Mouse (Mus musculus): ENCODE results near the gene Tex21. TPM values are rescaled to one million over a fixed set of nuclear protein-coding genes. Genes with fewer than 3 reads are reported as not detected.
"Not testable (repeated sequence)": the region's sequence is repeated elsewhere in the genome, so short reads cannot be mapped to it uniquely, and the experiment has no call there.

Tex21 gene
- polyA plus RNA-seq, 1 experiment, result 0.05 TPM

DNA sequence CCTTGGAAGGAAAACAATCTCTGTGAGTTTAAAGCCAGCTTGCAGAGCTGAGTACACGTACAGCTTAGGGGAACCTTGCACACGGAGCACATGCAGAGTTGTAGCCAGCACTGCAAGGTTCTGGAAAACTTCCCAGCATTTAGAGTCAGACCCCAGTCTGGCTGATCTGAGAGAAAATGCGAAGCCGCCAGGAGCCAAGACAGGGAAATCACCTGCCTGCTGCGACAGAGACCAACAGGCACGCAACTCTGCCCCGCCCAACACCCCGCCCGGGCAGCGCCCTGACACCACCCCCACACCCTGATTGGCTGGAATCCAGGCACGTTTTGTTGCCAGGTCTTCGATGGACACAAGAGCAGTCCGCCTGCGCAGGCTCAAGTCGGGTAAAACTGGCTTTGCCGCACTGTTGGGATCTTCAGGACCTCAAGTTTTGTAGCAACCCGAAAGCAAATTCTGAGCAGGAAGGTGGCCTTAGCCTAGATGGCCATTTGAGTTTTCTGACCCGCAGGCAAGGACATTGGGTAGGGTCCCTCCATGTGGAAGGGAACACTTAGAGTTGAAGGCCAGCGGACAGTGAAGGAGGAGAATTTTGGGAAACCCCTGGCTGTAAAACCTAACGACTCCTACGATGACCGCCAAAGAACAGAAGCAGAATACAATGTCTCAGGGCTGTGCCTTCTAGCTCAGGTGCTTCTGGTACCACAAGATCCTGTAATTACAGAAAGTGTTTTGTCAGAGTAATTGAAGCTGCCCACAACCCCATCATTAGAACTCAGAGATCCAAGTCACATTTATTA lies 50.4 kb downstream of the Tex21 start:
- peak; percentile 86 for DNase-seq (ENCODE audit: low read depth)

DNA sequence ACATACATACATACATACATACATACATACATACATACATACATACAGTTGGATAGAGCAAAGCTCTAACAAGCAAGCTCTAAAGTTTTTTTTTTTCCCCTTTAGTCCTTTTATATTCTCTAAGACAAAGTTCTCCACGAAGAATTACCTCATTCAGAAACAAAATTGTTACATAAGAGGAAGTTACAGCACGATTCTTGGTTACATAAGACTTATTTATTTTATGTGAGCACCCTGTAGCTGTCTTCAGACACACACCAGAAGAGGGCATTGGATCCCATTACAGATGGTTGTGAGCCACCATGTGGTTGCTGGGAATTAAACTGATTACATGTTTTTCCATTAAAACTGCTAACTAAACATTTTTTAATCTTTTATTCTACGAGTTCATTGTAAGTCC lies 52.0 kb downstream of the Tex21 start:
- DNase-seq (ENCODE audit: low read depth), result no peak

DNA sequence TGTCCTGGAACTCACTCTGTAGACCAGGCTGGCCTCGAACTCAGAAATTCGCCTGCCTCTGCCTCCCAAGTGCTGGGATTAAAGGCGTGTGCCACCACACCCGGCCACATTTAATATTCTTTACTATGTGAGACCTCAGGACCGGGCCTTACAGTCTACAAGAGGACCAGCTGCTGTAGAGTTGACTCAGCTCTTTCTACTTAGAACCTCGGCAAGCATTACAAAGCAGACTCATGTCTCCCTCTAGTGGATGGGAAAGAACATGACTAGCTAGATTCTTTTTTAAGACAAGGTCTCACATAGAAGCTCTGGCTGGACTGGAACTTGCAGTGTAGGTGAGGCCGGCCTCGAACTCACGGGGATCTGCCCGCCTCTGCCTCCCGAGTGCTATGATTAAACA lies 55.6 kb downstream of the Tex21 start:
- DNase-seq (ENCODE audit: low read depth), result no peak

- no peak for DNase-seq (ENCODE audit: low read depth)
These were observed 58.7 kb downstream of the Tex21 start for GRCm38 (mm10) chr12:76187849-76188248.

- DNase-seq (ENCODE audit: low read depth), result no peak
These were observed 60.1 kb downstream of the Tex21 start for GRCm38 (mm10) chr12:76186473-76186872.

DNA sequence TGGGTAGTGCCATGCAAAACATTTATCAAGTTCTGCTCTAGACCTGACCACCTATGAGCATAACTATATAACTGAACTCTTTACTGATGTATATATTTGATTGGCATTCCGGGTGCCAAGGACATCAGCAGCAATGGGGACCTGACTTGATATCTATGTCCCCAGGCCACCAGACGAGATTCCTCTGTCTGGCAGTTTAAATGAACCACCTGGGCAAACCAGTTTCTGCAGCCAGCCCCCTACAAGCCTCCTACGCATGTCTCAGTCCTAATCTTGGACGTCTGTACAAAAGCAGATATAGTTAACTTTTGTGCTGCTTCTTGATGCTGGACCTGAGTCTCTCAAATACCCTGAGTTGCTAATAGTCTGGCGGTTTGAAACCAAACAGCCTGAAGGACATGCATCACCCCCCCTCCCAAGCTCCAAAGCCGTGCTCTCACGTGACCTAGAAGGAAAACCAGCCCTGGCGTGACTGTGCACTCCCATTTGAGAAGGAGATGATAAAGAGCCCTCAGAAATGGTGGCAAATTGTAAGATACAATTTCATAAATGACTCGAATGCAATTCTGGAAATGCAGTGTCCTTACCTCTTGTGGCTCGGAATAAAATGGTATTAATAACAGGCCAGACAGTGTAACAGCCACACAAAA lies 61.3 kb downstream of the Tex21 start:
- no peak for DNase-seq (ENCODE audit: low read depth)

DNA sequence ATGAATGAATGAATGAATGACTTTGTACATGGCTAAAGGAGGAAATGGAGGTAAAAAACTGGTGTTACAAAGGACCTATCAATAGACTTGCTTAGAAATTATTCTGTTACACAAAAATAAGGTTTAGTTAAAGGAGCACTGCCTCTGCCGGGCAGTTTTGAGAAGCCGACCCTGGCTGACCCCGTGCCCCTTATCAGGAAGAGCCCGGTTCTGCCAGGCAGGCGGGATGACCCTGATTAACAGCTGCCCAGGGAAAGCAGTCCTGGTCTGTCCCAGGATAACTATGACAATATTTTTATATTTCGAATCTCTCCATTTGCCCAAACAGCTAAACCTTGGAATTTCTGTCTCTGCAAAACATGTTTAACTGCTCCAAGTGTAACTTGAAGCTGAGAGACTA lies 62.3 kb downstream of the Tex21 start:
- no peak for DNase-seq (ENCODE audit: low read depth)

GRCm38 (mm10) chr12:76182831-76183230 lies 63.7 kb downstream of the Tex21 start:
- no peak for DNase-seq (ENCODE audit: low read depth)

- DNase-seq (ENCODE audit: low read depth), result no peak
These were observed 65.1 kb downstream of the Tex21 start for GRCm38 (mm10) chr12:76181471-76181870.

GRCm38 (mm10) chr12:76180442-76180841 lies 66.1 kb downstream of the Tex21 start:
- DNase-seq (ENCODE audit: low read depth), result no peak

GRCm38 (mm10) chr12:76179527-76179926 lies 67.0 kb downstream of the Tex21 start:
- no peak for DNase-seq (ENCODE audit: low read depth)

DNA sequence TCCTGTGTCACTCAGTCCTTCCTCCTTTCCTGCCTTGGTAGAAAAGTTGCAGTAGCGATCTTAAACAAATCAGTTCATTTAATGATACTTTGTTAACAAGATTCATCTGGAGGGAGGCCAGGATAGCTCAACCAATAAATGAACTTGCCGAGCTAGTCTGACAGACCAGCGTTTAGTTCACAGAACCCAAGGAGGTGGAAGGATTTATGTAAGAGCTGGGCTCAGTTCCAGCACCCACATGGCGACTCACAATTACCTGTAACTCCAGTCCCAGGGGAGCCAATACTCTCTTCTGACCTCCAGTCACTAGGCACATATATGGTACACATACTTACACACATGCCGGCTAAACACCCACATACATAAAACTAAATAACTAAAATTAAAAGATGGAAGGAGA lies 67.5 kb downstream of the Tex21 start:
- no peak for DNase-seq (ENCODE audit: low read depth)

DNA sequence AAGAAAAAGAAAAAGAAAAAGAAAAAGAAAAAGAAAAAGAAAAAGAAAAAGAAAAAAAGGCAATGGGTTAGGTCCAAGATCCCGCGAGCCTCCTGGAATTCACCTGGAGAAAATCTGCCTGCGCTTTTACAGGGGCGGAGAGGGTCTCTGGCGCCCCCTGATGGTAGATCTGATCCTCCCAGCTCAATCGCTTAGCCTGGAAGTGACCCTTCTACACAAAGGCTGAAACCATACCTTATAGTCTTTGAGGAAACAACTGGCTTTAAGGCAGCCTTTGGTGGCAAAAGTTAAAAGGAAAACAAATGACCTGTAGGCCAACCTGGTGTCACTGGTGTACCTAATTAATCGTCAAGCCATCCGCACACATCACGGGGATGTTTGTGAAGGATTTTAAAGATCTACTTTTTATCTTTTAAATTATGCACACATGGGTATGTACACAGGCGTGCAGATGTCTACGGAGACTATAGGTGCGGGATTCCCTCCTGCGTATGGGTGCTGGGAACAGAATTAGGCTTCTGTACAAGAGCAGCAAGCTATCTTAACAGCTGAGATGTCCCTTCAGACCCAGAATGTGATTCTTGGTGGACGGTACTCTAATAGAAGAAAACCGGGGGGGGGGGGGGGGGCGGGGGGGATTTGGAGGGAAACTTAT lies 68.6 kb downstream of the Tex21 start:
- DNase-seq (ENCODE audit: low read depth), result no peak

GRCm38 (mm10) chr12:76177000-76177863 lies 69.3 kb downstream of the Tex21 start, which contains the start of gene Esr2:
Esr2 (minus strand) TSS chr12:76177259.
- DNase-seq (ENCODE audit: low read depth), result no peak

DNA sequence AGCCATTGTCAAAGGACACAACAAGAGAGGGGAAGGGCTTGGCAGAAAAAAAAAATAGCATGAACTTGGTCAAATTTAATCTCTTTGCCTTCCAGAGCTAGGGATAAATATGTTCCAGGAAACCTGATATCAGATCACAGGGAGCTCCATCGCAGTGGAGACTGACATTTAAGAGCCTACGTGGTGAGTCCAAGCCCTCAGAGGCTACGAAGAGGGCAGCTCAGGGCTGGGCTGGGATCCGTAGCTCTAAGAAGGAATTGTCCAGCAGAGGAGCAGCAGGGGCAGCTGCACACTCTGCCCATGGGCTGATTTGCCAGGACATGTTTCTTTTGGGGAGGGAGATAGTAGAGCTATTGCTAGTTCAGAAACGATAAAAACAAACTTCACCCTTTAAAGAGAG lies 80.9 kb downstream of the Tex21 start:
- no peak for DNase-seq (ENCODE audit: low read depth)

DNA sequence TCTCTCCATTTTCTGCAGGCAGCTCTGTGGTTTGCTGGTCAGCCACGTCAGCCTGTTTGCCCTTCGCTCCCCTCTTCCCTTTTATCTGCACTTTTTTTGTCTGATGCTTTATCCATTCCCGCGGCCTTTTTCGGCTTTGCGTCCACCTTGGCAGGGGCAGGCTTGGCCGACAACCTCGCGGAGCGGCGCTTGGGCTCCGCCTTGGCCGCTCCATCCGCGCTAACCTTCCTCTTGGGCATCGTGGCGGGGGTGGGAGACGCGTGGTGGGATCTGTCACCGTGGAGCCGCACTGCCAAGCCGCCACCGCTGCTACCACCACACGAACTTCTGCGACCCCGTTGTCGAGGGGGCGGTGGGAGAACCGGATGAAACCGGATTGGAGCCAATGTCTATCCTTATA lies 94.2 kb downstream of the Tex21 start:
- not testable (repeated sequence) for DNase-seq (ENCODE audit: low read depth)

Other genes with a start within 250 kb of the Tex21 start
- 2.6 and 2.9 TPM in 2 replicates for gene Esr2, start 69.5 kb downstream of the Tex21 start, polyA plus RNA-seq (2012; rRNA removed)
- gene Mthfd1, start 8.6 kb upstream of the Tex21 start, polyA plus RNA-seq (2012; rRNA removed), result 21.5 and 21.8 TPM in 2 replicates
- gene Akap5, start 78.1 kb upstream of the Tex21 start, polyA plus RNA-seq (2012; rRNA removed), result 0.32 and 0.41 TPM in 2 replicates
- 8.9 and 10.1 TPM in 2 replicates for gene Zbtb25, start 122.9 kb upstream of the Tex21 start, polyA plus RNA-seq (2012; rRNA removed)
- 2.9 and 3.7 TPM in 2 replicates for gene Zbtb1, start 123.5 kb upstream of the Tex21 start, polyA plus RNA-seq (2012; rRNA removed)
- 30.2 and 45.9 TPM in 2 replicates for gene Hspa2, start 157.4 kb upstream of the Tex21 start, polyA plus RNA-seq (2012; rRNA removed)
- gene Ppp1r36, start 170.8 kb upstream of the Tex21 start, polyA plus RNA-seq (2012; rRNA removed), result 4.0 and 5.8 TPM in 2 replicates

Measured in gonadal fat pad, adult 2 months (tissue).